Mouse (Mus musculus) layer of hippocampus, adult 8-10 months (tissue): ENCODE results near the gene Fam192a. TPM values are rescaled to one million over a fixed set of nuclear protein-coding genes. Genes with fewer than 3 reads are reported as not detected.
A peak's percentile ranks its signal among the peaks of the same experiment; 100 is the strongest.

Experiments used
- DNase-seq, 2 experiments: peaks; one replicate each; pipeline ENCODE4 v3.0.0; 2022; ENCODE audit warnings: low spot score in 2 of 2
- total RNA-seq, 4 experiments: library from RNA; stranded (reverse); gene quantifications; 2 replicates each; pipeline ENCODE4 v1.2.4; 2022

Fam192a gene
- total RNA-seq: 10 to 100 TPM; 36.1 to 44.1 (median 40.0) TPM

GRCm38 (mm10) chr8:94601607-94602385, at the start of gene Fam192a, which contains the start of gene Rspry1:
TSS of gene Fam192a (minus strand) at chr8:94601997.
TSS of gene Rspry1 (plus strand) at chr8:94601937.
- peak; percentile 100 for DNase-seq

GRCm38 (mm10) chr8:94649496-94649895, 47.7 kb upstream of the Fam192a start:
- no peak for DNase-seq

- no peak for DNase-seq
Measured at GRCm38 (mm10) chr8:94646165-94646564, 44.4 kb upstream of the Fam192a start.

GRCm38 (mm10) chr8:94645202-94645601, 43.4 kb upstream of the Fam192a start:
- DNase-seq: no peak

- DNase-seq: no peak
Measured at GRCm38 (mm10) chr8:94641938-94642337, 40.1 kb upstream of the Fam192a start.

GRCm38 (mm10) chr8:94641183-94641582, 39.4 kb upstream of the Fam192a start:
- DNase-seq: no peak

- DNase-seq: no peak
Measured at GRCm38 (mm10) chr8:94634211-94634610, 32.4 kb upstream of the Fam192a start.

- no peak for DNase-seq
Measured at GRCm38 (mm10) chr8:94633564-94634194, 31.9 kb upstream of the Fam192a start.

- no peak for DNase-seq
Measured at GRCm38 (mm10) chr8:94624885-94625284, 23.1 kb upstream of the Fam192a start.

- no peak for DNase-seq
Measured at GRCm38 (mm10) chr8:94607064-94607463, 5.3 kb upstream of the Fam192a start.

- no peak for DNase-seq
Measured at GRCm38 (mm10) chr8:94604030-94604429, 2.2 kb upstream of the Fam192a start.

GRCm38 (mm10) chr8:94602471-94603131, 804 bp upstream of the Fam192a start:
- no peak for DNase-seq

- no peak for DNase-seq
Measured at GRCm38 (mm10) chr8:94601034-94601606, 677 bp downstream of the Fam192a start.

- DNase-seq: no peak
Measured at GRCm38 (mm10) chr8:94600478-94600877, 1.3 kb downstream of the Fam192a start.

GRCm38 (mm10) chr8:94594211-94594610, 7.6 kb downstream of the Fam192a start:
- DNase-seq: no peak

- DNase-seq: no peak
Measured at GRCm38 (mm10) chr8:94591691-94592090, 10.1 kb downstream of the Fam192a start.

GRCm38 (mm10) chr8:94584238-94584817, 17.5 kb downstream of the Fam192a start:
- DNase-seq: peak in 1 of 2 experiments; percentile 71

GRCm38 (mm10) chr8:94582569-94582968, 19.2 kb downstream of the Fam192a start:
- DNase-seq: no peak

- no peak for DNase-seq
Measured at GRCm38 (mm10) chr8:94581820-94582483, 19.8 kb downstream of the Fam192a start.

- DNase-seq: no peak
Measured at GRCm38 (mm10) chr8:94575148-94575547, 26.6 kb downstream of the Fam192a start.
